Mouse (Mus musculus): Measurements from ENCODE around the gene Nrf1.

- TF ChIP-seq CTCF (IDR thresholded peaks at IDR 0.05; ENCODE audit: low read depth, low read length) = no peak
- no peak for TF ChIP-seq POLR2A (IDR thresholded peaks at IDR 0.05; ENCODE audit: borderline replicate concordance, low read depth, low read length)
Measured at GRCm38 (mm10) chr6:30106091-30106490, 58.3 kb downstream of the Nrf1 start.

All from bone marrow macrophage, adult 2 months (primary cell).